Mouse (Mus musculus) embryo, embryonic 10.5 days (tissue): ENCODE measurements at regions not wholly inside any gene's neighbourhood (a gene's known extent, or its start where the extent isn't known, plus 50 kb on each side); places are given as distances from the start of the nearest gene placed in this dataset.
"Not testable (repeated sequence)": the region's sequence is repeated elsewhere in the genome, so short reads cannot be mapped to it uniquely, and the experiment has no call there.

Experiments
- DNase-seq: peaks from one replicate; pipeline ENCODE4 v3.0.0-alpha.2; 2015; ENCODE audit warnings: low spot score

- peak; percentile 19 for DNase-seq
These were observed 270.6 kb downstream of the Etnk1 start for GRCm38 (mm10) chr6:143437367-143438271.

DNA sequence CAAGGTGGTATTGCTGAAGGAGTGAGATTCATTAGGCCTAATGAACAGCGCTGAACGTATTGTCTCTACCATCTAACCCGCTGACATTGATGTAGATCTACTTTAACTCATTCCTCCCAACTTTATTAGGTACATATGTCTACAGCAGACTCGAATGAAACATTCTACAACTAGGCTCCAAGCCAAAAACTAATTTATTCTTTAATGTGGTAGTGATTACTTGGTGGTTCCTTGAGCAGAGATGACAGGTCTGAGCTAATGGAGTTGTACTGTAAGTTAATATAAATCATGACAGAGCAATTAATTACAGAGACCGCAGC lies 271.2 kb downstream of the Etnk1 start:
- no peak for DNase-seq

GRCm38 (mm10) chr6:143439484-143439883 lies 272.5 kb downstream of the Etnk1 start:
- no peak for DNase-seq

GRCm38 (mm10) chr6:143440237-143440950 lies 273.4 kb downstream of the Etnk1 start:
- no peak for DNase-seq

GRCm38 (mm10) chr6:143442361-143442760 lies 275.3 kb downstream of the Etnk1 start:
- DNase-seq: no peak

DNA sequence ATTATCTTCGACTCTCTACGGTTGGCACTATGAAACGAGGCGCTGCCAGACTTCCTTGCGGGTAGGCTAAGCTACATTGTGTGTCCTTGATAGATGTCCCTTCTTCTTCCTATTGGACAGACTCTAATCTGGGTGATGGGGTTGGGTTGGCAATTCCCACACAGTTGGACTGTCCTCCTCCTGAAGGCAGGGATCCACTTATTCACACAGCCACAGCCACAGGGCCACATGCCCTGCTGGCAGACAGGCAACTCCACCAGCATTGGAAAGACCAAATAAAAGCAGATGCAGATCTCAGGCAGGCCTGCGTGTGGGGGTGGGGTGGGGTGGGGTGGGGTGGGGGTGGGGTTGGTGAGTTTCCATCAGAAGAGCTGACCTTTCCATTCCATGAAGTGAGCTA lies 276.4 kb downstream of the Etnk1 start:
- no peak for DNase-seq

DNA sequence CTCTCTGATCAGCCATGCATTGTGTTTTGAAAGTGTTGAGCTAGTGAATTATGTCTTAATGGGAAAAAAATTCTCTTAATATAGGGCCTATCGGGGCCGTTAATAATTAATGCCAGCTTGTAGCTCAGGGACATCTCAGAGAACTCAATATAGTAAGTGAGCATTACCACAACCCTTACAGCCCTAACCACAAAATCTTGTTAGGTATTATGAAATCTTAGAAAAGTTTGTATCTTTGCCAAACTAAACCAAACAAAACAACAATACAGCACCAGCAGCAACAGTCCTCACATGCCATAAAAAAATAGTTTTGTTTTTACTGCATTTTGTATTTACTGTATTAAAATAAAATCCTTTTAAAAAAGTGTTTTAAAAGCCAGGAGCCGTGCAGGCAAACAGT lies 277.8 kb downstream of the Etnk1 start:
- DNase-seq: no peak

DNA sequence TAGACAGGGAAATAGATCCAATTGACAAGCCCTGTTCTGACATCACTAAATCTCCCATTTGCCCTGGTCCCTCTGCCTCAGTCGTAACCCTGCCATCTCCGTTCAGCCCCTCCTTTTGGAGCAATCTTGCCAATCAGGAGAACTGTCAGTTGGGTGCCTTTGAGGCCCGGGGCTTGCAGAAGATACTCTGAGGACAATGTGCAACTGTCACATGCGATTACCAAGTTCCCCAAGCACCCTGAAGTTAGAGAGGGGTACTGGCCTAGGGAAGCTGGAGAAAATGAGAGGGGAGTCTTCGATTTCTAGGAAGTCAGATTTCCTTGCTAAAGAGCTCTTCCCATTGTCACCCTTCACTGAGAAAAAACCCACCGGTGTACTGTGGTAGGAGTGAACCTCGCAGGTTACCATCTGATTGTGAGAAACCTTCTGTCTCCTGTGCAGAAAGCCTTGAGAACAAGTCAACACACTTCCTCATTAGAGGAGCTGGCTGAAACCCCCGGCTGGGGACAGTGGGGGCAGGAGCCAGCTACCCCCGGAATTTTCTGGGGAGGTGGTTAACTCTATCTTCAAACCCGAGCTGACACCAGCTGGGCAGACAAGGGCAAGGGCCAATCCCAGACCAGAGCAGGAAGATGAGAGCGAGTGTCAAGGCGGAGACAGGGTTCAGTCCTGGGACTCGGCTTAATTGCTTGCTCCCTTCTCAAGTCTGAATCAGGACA lies 279.0 kb downstream of the Etnk1 start:
- no peak for DNase-seq

GRCm38 (mm10) chr6:143447060-143447459 lies 280.0 kb downstream of the Etnk1 start:
- DNase-seq: no peak

GRCm38 (mm10) chr6:143449071-143449470 lies 282.1 kb downstream of the Etnk1 start:
- DNase-seq: no peak

GRCm38 (mm10) chr6:143451869-143452268 lies 284.8 kb downstream of the Etnk1 start:
- DNase-seq: no peak

GRCm38 (mm10) chr6:143454695-143455218 lies 287.7 kb downstream of the Etnk1 start:
- DNase-seq: no peak

- DNase-seq: peak; percentile 15
These were observed 298.0 kb downstream of the Etnk1 start for GRCm38 (mm10) chr6:143464907-143465537.

GRCm38 (mm10) chr6:143472676-143473075 lies 305.7 kb downstream of the Etnk1 start:
- not testable (repeated sequence) for DNase-seq

- DNase-seq: no peak
These were observed 307.4 kb downstream of the Etnk1 start for GRCm38 (mm10) chr6:143474396-143474795.

GRCm38 (mm10) chr6:143475296-143475695 lies 308.3 kb downstream of the Etnk1 start:
- no peak for DNase-seq

- DNase-seq: no peak
These were observed 310.4 kb downstream of the Etnk1 start for GRCm38 (mm10) chr6:143477396-143477795.

GRCm38 (mm10) chr6:143479239-143479638 lies 312.2 kb downstream of the Etnk1 start:
- DNase-seq: no peak

- no peak for DNase-seq
These were observed 312.8 kb downstream of the Etnk1 start for GRCm38 (mm10) chr6:143479701-143480388.

DNA sequence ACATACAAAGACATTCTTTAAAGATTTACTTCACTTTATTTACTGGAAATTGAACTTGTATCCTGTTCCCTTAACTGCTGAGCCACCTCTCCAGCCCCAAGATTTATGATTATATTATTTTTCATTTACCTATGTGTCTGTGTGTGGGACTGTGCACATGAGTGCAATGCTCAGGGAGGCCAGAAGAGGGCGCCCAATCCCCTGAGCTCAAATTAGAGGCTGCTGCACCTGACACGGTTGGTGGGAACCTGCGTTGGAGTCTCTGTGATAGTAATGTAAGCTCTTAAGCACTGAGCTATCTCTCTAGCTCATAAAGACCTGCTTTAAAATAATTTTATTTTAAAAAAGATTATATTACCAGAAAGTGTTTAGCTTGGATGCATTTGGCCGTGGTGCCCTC lies 315.3 kb downstream of the Etnk1 start:
- DNase-seq: no peak

- no peak for DNase-seq
These were observed 315.8 kb downstream of the Etnk1 start for GRCm38 (mm10) chr6:143482868-143483267.
